Mouse (Mus musculus): Measurements from ENCODE around the gene Olfr851.

GRCm38 (mm10) chr9:19540976-19541375 lies 47.9 kb downstream of the Olfr851 start, which contains the start of gene Olfr853:
- TF ChIP-seq CTCF (conservative IDR thresholded peaks at IDR 0.05; ENCODE audit: low read length) (no peak), POU5F1 (IDR thresholded peaks at IDR 0.05; ENCODE audit: borderline replicate concordance, low read length) (no peak)

All from E14TG2a.4 (cell line).